Comparison of ENCODE assay signal across 19 mouse cellular contexts in genomic region chr17:80254421-80254820, GRCm38 (mm10). TPM values are rescaled to one million over a fixed set of nuclear protein-coding genes. Genes with fewer than 3 reads are reported as not detected.
DNase-seq lines count a peak whose midpoint lies in the region; ATAC-seq and TF ChIP-seq lines count a peak whose summit lies in the region.
"Had no signal": no experiment of that assay in that cellular context is flagged by ENCODE, and none has a peak within 500 bp of the region (broad histone marks: within the 10 kb centered on the region; RNA-seq: fewer than 3 reads in every experiment).

No protein-coding gene starts in this region.

- H3K4me3 ChIP-seq in gastrocnemius, adult 2 months, result no peak overlapping the region; the same call in 1 of the 2 replicates
- no peak overlapping the region for H3K4me3 ChIP-seq in intestine, embryonic 14.5 days (ENCODE audit: low read depth, low read length)
- no peak overlapping the region for H3K4me3 ChIP-seq in intestine, embryonic 15.5 days (replicated peaks)
- H3K4me3 ChIP-seq in brown adipose tissue, adult 24 weeks (ENCODE audit: insufficient read depth, low read depth, low read length), result no peak overlapping the region
- no peak overlapping the region for H3K4me3 ChIP-seq in thymus, adult 2 months (ENCODE audit: control insufficient read depth, insufficient read depth, low read length)
- H3K4me3 ChIP-seq: forebrain, embryonic 13.5 days; neural tube, embryonic 12.5 days had no signal

- DNase-seq in gastrocnemius, adult 2 months, result no peak
- DNase-seq in gastrocnemius, adult 8-10 months (ENCODE audit: low spot score in 2 of 2), result no peak
- DNase-seq in intestine, embryonic 14.5 days (ENCODE audit: low spot score), result no peak
- DNase-seq in splenic B cell, adult 2 months (ENCODE audit: low read depth, low spot score), result peak; percentile 15
- DNase-seq in thymus, adult 2 months, result no peak
- DNase-seq: adrenal gland, adult 2 months; cerebellum, adult 2 months; layer of hippocampus, adult 9-11 months; right cerebral cortex, postnatal 25 days had no signal

- no peak for TF ChIP-seq CTCF in gastrocnemius, adult 2 months (IDR thresholded peaks at IDR 0.05)
- no peak for TF ChIP-seq CTCF in thymus, adult 2 months (IDR thresholded peaks at IDR 0.05; ENCODE audit: borderline replicate concordance, control insufficient read depth, extremely low read depth, insufficient read depth, low read length, poor library complexity)

- no peak overlapping the region for H3K9ac ChIP-seq in intestine, embryonic 14.5 days (ENCODE audit: low read length)
- H3K9ac ChIP-seq in intestine, embryonic 15.5 days, result no peak overlapping the region
- H3K9ac ChIP-seq: forebrain, embryonic 13.5 days; lung, embryonic 14.5 days; neural tube, embryonic 12.5 days had no signal

- peak overlapping the region; percentile 83 for H3K27ac ChIP-seq in gastrocnemius, adult 2 months
- peak overlapping the region; percentile 52; the same call in 1 of the 2 replicates for H3K27ac ChIP-seq in intestine, embryonic 14.5 days (ENCODE audit: low read depth)
- H3K27ac ChIP-seq in intestine, embryonic 15.5 days, result no peak overlapping the region
- 0 out of 2 replicates have a peak overlapping the region, but pooled peaks have one; percentile 16 for H3K27ac ChIP-seq in brown adipose tissue, adult 24 weeks (replicated peaks; ENCODE audit: low read depth, low read length)
- H3K27ac ChIP-seq in thymus, adult 2 months (ENCODE audit: control insufficient read depth, insufficient read depth, low read length), result no peak overlapping the region
- H3K27ac ChIP-seq: forebrain, embryonic 13.5 days; hindbrain, postnatal 0 days; kidney, postnatal 0 days; neural tube, embryonic 12.5 days had no signal

- H3K27me3 ChIP-seq in intestine, embryonic 14.5 days (replicated peaks; ENCODE audit: control insufficient read depth, insufficient read depth, low read length), result no peaks in the 10 kb centered on the region
- no peaks in the 10 kb centered on the region for H3K27me3 ChIP-seq in intestine, embryonic 15.5 days (replicated peaks)
- H3K27me3 ChIP-seq in splenic B cell, adult 2 months (ENCODE audit: control insufficient read depth, insufficient read depth, low read length, poor library complexity, severe bottlenecking), result no peaks in the 10 kb centered on the region
- no peaks in the 10 kb centered on the region for H3K27me3 ChIP-seq in thymus, adult 2 months (ENCODE audit: control insufficient read depth, insufficient read depth, low read length)
- H3K27me3 ChIP-seq: CH12.LX; forebrain, embryonic 13.5 days; neural tube, embryonic 12.5 days had no signal

- 94% methylated on average over 5 of the region's 5 CpGs for WGBS in intestine, embryonic 14.5 days
- 96% methylated on average over 5 of the region's 5 CpGs for WGBS in intestine, embryonic 15.5 days
- WGBS in thymus, adult 2 months, result over 99% methylated on average over 5 of the region's 5 CpGs

- TF ChIP-seq POLR2A in thymus, adult 2 months (IDR thresholded peaks at IDR 0.05; ENCODE audit: control insufficient read depth, extremely low read depth, insufficient read depth, low read length, poor library complexity), result no peak

- peaks cover 86% of the 10 kb centered on the region for H3K36me3 ChIP-seq in intestine, embryonic 14.5 days (ENCODE audit: control insufficient read depth, insufficient read depth, low read length)
- peaks cover 35% of the 10 kb centered on the region for H3K36me3 ChIP-seq in intestine, embryonic 15.5 days
- H3K36me3 ChIP-seq in splenic B cell, adult 2 months (ENCODE audit: control insufficient read depth, insufficient read depth, low read length, poor library complexity, severe bottlenecking), result peaks cover 19% of the 10 kb centered on the region
- peaks cover 64% of the 10 kb centered on the region for H3K36me3 ChIP-seq in thymus, adult 2 months (ENCODE audit: control insufficient read depth, insufficient read depth, low read length)

- no peak overlapping the region for H3K4me2 ChIP-seq in intestine, embryonic 14.5 days (ENCODE audit: low read length)
- H3K4me2 ChIP-seq in intestine, embryonic 15.5 days (replicated peaks), result no peak overlapping the region
- H3K4me2 ChIP-seq: forebrain, embryonic 13.5 days; lung, embryonic 14.5 days; neural tube, embryonic 12.5 days had no signal

- no peaks in the 10 kb centered on the region for H3K9me3 ChIP-seq in intestine, embryonic 14.5 days (ENCODE audit: control insufficient read depth, low read length)
- no peaks in the 10 kb centered on the region; the same call in 1 of the 2 replicates for H3K9me3 ChIP-seq in intestine, embryonic 15.5 days
- H3K9me3 ChIP-seq: forebrain, embryonic 13.5 days; neural tube, embryonic 12.5 days had no signal

- no peak for ATAC-seq in intestine, embryonic 14.5 days (replicated peaks; ENCODE audit: low FRiP score, low TSS enrichment, low read depth)
- no peak for ATAC-seq in intestine, embryonic 15.5 days
- no peak for ATAC-seq in megakaryocyte progenitor cell, adult 5-6 weeks (replicated peaks; ENCODE audit: poor library complexity)
- ATAC-seq: hindbrain, postnatal 0 days had no signal

- peaks cover 10% of the 10 kb centered on the region; the same call in 1 of the 2 replicates for H3K4me1 ChIP-seq in intestine, embryonic 14.5 days (replicated peaks; ENCODE audit: control insufficient read depth, insufficient read depth, low read length)
- peaks cover 11% of the 10 kb centered on the region for H3K4me1 ChIP-seq in intestine, embryonic 15.5 days (replicated peaks)
- no peaks in the 10 kb centered on the region for H3K4me1 ChIP-seq in brown adipose tissue, adult 24 weeks (ENCODE audit: control insufficient read depth, insufficient read depth, insufficient read length, low read length)
- H3K4me1 ChIP-seq in thymus, adult 2 months (replicated peaks; ENCODE audit: control insufficient read depth, insufficient read depth, low read length), result no peaks in the 10 kb centered on the region
- H3K4me1 ChIP-seq: forebrain, embryonic 13.5 days; neural tube, embryonic 12.5 days had no signal

- intact Hi-C loops in gastrocnemius, adult 2 months (cut with DNase I), result no loop called here

RNA-seq across cellular contexts. Expression of gene Gemin6, which starts 30.2 kb away (rescaled TPM):
- total RNA-seq in gastrocnemius, adult 2 months (2021), result 1 to 10 TPM; 6.0 to 7.4 TPM
- 1 to 10 TPM; 6.0 to 8.1 (median 7.2) TPM for total RNA-seq in gastrocnemius, adult 8-10 months (2022)
- polyA plus RNA-seq in intestine, embryonic 14.5 days (2014; fragmentation: Nextera tagmentation; extraction: Ambion mirVana), result 49.7 and 49.8 TPM in 2 replicates
- polyA plus RNA-seq in intestine, embryonic 15.5 days (2015; fragmentation: Nextera tagmentation; extraction: Ambion mirVana), result 44.9 and 49.1 TPM in 2 replicates
- polyA plus RNA-seq in brown adipose tissue, adult 24 weeks (2012; ENCODE audit: insufficient read depth, insufficient read length, missing spikeins), result 4.9 and 8.4 TPM in 2 replicates
- polyA plus RNA-seq in thymus, adult 2 months (2012; rRNA removed), result 3.4 and 4.6 TPM in 2 replicates
- total RNA-seq in megakaryocyte progenitor cell, adult 5-6 weeks (2015), result 44.5 and 47.4 TPM in 2 replicates
- 44.8 and 51.5 TPM in 2 replicates for total RNA-seq in megakaryocyte progenitor cell, adult 5-6 weeks (2017)

RNA-seq across cellular contexts. Expression of gene Morn2, which starts 35.6 kb away (rescaled TPM):
- 10 to 100 TPM in 1 of 2 experiments, 1 to 10 TPM in 1; 7.6 to 11.0 TPM for total RNA-seq in gastrocnemius, adult 2 months (2021)
- 1 to 10 TPM; 5.5 to 9.6 (median 7.1) TPM for total RNA-seq in gastrocnemius, adult 8-10 months (2022)
- 25.4 and 26.9 TPM in 2 replicates for polyA plus RNA-seq in intestine, embryonic 14.5 days (2014; fragmentation: Nextera tagmentation; extraction: Ambion mirVana)
- 22.4 and 25.4 TPM in 2 replicates for polyA plus RNA-seq in intestine, embryonic 15.5 days (2015; fragmentation: Nextera tagmentation; extraction: Ambion mirVana)
- 16.0 and 24.1 TPM in 2 replicates for polyA plus RNA-seq in brown adipose tissue, adult 24 weeks (2012; ENCODE audit: insufficient read depth, insufficient read length, missing spikeins)
- 2.5 and 3.8 TPM in 2 replicates for polyA plus RNA-seq in thymus, adult 2 months (2012; rRNA removed)
- total RNA-seq in megakaryocyte progenitor cell, adult 5-6 weeks (2015), result 8.9 and 13.4 TPM in 2 replicates
- total RNA-seq in megakaryocyte progenitor cell, adult 5-6 weeks (2017), result 7.1 and 14.9 TPM in 2 replicates

RNA-seq across cellular contexts. Expression of gene Dhx57, which starts 35.9 kb away (rescaled TPM):
- total RNA-seq in gastrocnemius, adult 2 months (2021), result 1 to 10 TPM; 7.9 to 8.1 TPM
- 10 to 100 TPM in 1 of 4 experiments, 1 to 10 TPM in 3; 6.8 to 10.0 (median 7.6) TPM for total RNA-seq in gastrocnemius, adult 8-10 months (2022)
- polyA plus RNA-seq in intestine, embryonic 14.5 days (2014; fragmentation: Nextera tagmentation; extraction: Ambion mirVana), result 16.6 and 18.9 TPM in 2 replicates
- 12.9 and 13.4 TPM in 2 replicates for polyA plus RNA-seq in intestine, embryonic 15.5 days (2015; fragmentation: Nextera tagmentation; extraction: Ambion mirVana)
- 4.5 and 4.8 TPM in 2 replicates for polyA plus RNA-seq in brown adipose tissue, adult 24 weeks (2012; ENCODE audit: insufficient read depth, insufficient read length, missing spikeins)
- 16.6 and 18.9 TPM in 2 replicates for polyA plus RNA-seq in thymus, adult 2 months (2012; rRNA removed)
- 9.2 and 11.3 TPM in 2 replicates for total RNA-seq in megakaryocyte progenitor cell, adult 5-6 weeks (2015)
- 10.2 and 15.3 TPM in 2 replicates for total RNA-seq in megakaryocyte progenitor cell, adult 5-6 weeks (2017)

RNA-seq across cellular contexts. Expression of gene Ttc39d, which starts 47.2 kb away (rescaled TPM):
- not detected for total RNA-seq in gastrocnemius, adult 2 months (2021)
- under 1 TPM in 1 of 4 experiments, not detected in 3; 0.13 TPM for total RNA-seq in gastrocnemius, adult 8-10 months (2022)
- 0.12 TPM in 1 of 2 replicates, not detected in the other for polyA plus RNA-seq in intestine, embryonic 14.5 days (2014; fragmentation: Nextera tagmentation; extraction: Ambion mirVana)
- 0.11 and 0.16 TPM in 2 replicates for polyA plus RNA-seq in intestine, embryonic 15.5 days (2015; fragmentation: Nextera tagmentation; extraction: Ambion mirVana)
- not detected in 2 replicates for polyA plus RNA-seq in brown adipose tissue, adult 24 weeks (2012; ENCODE audit: insufficient read depth, insufficient read length, missing spikeins)
- polyA plus RNA-seq in thymus, adult 2 months (2012; rRNA removed), result not detected in 2 replicates
- not detected in 2 replicates for total RNA-seq in megakaryocyte progenitor cell, adult 5-6 weeks (2015)
- not detected in 2 replicates for total RNA-seq in megakaryocyte progenitor cell, adult 5-6 weeks (2017)
- total RNA-seq: heart, postnatal 36 days; hindbrain, postnatal 0 days had no signal
- polyA plus RNA-seq: adrenal gland, adult 2 months; kidney, postnatal 0 days; lung, embryonic 14.5 days; neural tube, embryonic 12.5 days had no signal

RNA-seq across cellular contexts. Expression of gene Srsf7, which starts 47.3 kb away (rescaled TPM):
- 10 to 100 TPM; 29.3 to 32.9 TPM for total RNA-seq in gastrocnemius, adult 2 months (2021)
- total RNA-seq in gastrocnemius, adult 8-10 months (2022), result 10 to 100 TPM; 25.5 to 31.1 (median 28.5) TPM
- polyA plus RNA-seq in intestine, embryonic 14.5 days (2014; fragmentation: Nextera tagmentation; extraction: Ambion mirVana), result 603 and 665 TPM in 2 replicates
- polyA plus RNA-seq in intestine, embryonic 15.5 days (2015; fragmentation: Nextera tagmentation; extraction: Ambion mirVana), result 497 and 569 TPM in 2 replicates
- polyA plus RNA-seq in brown adipose tissue, adult 24 weeks (2012; ENCODE audit: insufficient read depth, insufficient read length, missing spikeins), result 33.3 and 35.9 TPM in 2 replicates
- polyA plus RNA-seq in thymus, adult 2 months (2012; rRNA removed), result 131 and 148 TPM in 2 replicates
- 538 and 545 TPM in 2 replicates for total RNA-seq in megakaryocyte progenitor cell, adult 5-6 weeks (2015)
- total RNA-seq in megakaryocyte progenitor cell, adult 5-6 weeks (2017), result 490 and 575 TPM in 2 replicates

Comparison
In these comparisons a context has a peak if more than half of its experiments do, and no peak if none do; other contexts are left out.
1. H3K27ac ChIP-seq: peak in gastrocnemius, adult 2 months (single experiment), intestine, embryonic 14.5 days (single experiment) and brown adipose tissue, adult 24 weeks (single experiment); none in intestine, embryonic 15.5 days (single experiment) and thymus, adult 2 months (single experiment).